Mouse (Mus musculus) ovary, adult 18-20 months (tissue): ENCODE measurements at regions not wholly inside any gene's neighbourhood (a gene's known extent, or its start where the extent isn't known, plus 50 kb on each side); places are given as distances from the start of the nearest gene placed in this dataset.
A peak's percentile ranks its signal among the peaks of the same experiment; 100 is the strongest.

Experiments
- DNase-seq: peaks from one replicate; pipeline ENCODE4 v3.0.0; 2022; ENCODE audit warnings: low spot score, mixed read lengths

- no peak for DNase-seq
Observed at GRCm38 (mm10) chr4:5206394-5207099, 413.4 kb upstream of the Impad1 start.

GRCm38 (mm10) chr4:5205328-5206208 is 412.4 kb upstream of the Impad1 start:
- no peak for DNase-seq

GRCm38 (mm10) chr4:5194272-5194671 is 401.1 kb upstream of the Impad1 start:
- DNase-seq: no peak

GRCm38 (mm10) chr4:5181591-5181990 is 388.4 kb upstream of the Impad1 start:
- DNase-seq: no peak

GRCm38 (mm10) chr4:5178991-5179693 is 386.0 kb upstream of the Impad1 start:
- DNase-seq: peak; percentile 8

GRCm38 (mm10) chr4:5165263-5165662 is 372.1 kb upstream of the Impad1 start:
- DNase-seq: no peak

- no peak for DNase-seq
Observed at GRCm38 (mm10) chr4:5160931-5161330, 367.8 kb upstream of the Impad1 start.

- DNase-seq: no peak
Observed at GRCm38 (mm10) chr4:5130726-5131125, 337.6 kb upstream of the Impad1 start.

- no peak for DNase-seq
Observed at GRCm38 (mm10) chr4:5126059-5126458, 332.9 kb upstream of the Impad1 start.

- no peak for DNase-seq
Observed at GRCm38 (mm10) chr4:5098411-5098810, 305.3 kb upstream of the Impad1 start.

GRCm38 (mm10) chr4:5078723-5079122 is 285.6 kb upstream of the Impad1 start:
- DNase-seq: no peak

- no peak for DNase-seq
Observed at GRCm38 (mm10) chr4:5074754-5075153, 281.6 kb upstream of the Impad1 start.

GRCm38 (mm10) chr4:5071243-5071642 is 278.1 kb upstream of the Impad1 start:
- DNase-seq: no peak

- no peak for DNase-seq
Observed at GRCm38 (mm10) chr4:5059290-5059955, 266.3 kb upstream of the Impad1 start.

GRCm38 (mm10) chr4:5029929-5030328 is 236.8 kb upstream of the Impad1 start:
- no peak for DNase-seq

GRCm38 (mm10) chr4:4987491-4987890 is 194.3 kb upstream of the Impad1 start:
- no peak for DNase-seq

GRCm38 (mm10) chr4:4983474-4984194 is 190.5 kb upstream of the Impad1 start:
- no peak for DNase-seq

- DNase-seq: no peak
Observed at GRCm38 (mm10) chr4:4971800-4972319, 178.7 kb upstream of the Impad1 start.

GRCm38 (mm10) chr4:4948956-4949355 is 155.8 kb upstream of the Impad1 start:
- DNase-seq: no peak

- DNase-seq: no peak
Observed at GRCm38 (mm10) chr4:4944498-4944897, 151.3 kb upstream of the Impad1 start.

- no peak for DNase-seq
Observed at GRCm38 (mm10) chr4:4925741-4926140, 132.6 kb upstream of the Impad1 start.
